Mouse (Mus musculus) limb, embryonic 15.5 days (tissue): ENCODE data around the gene Vangl2. TPM values are rescaled to one million over a fixed set of nuclear protein-coding genes. Genes with fewer than 3 reads are reported as not detected.

Source experiments
- polyA plus RNA-seq: library from polyadenylated mRNA; unstranded; fragments of >200 nt; fragmentation: Nextera tagmentation; extraction: Ambion mirVana; gene quantifications from 2 replicates; pipeline ENCODE4 v1.2.1, GENCODE M21; 2015

Vangl2 gene
- polyA plus RNA-seq, 1 experiment from 2014 or later: 14.3 TPM

Other genes with a start within 250 kb of the Vangl2 start
- 1.7 and 2.0 TPM in 2 replicates for gene Cd84, start 188.7 kb downstream of the Vangl2 start, polyA plus RNA-seq
- gene Gm10521, start 132.8 kb downstream of the Vangl2 start, polyA plus RNA-seq: not detected in 2 replicates
- gene Slamf6, start 110.9 kb downstream of the Vangl2 start, polyA plus RNA-seq: 0.27 TPM in 1 of 2 replicates, not detected in the other
- 0.05 TPM in 1 of 2 replicates, not detected in the other for gene Nhlh1, start 29.1 kb upstream of the Vangl2 start, polyA plus RNA-seq
- gene Copa, start 54.1 kb upstream of the Vangl2 start, polyA plus RNA-seq: 271 and 272 TPM in 2 replicates
- gene Ncstn, start 54.4 kb upstream of the Vangl2 start, polyA plus RNA-seq: 107 and 119 TPM in 2 replicates
- gene Pex19, start 98.3 kb upstream of the Vangl2 start, polyA plus RNA-seq: 118 and 137 TPM in 2 replicates
- 134 and 143 TPM in 2 replicates for gene Dcaf8, start 119.6 kb upstream of the Vangl2 start, polyA plus RNA-seq
- gene Pea15a, start 178.4 kb upstream of the Vangl2 start, polyA plus RNA-seq: 136 and 153 TPM in 2 replicates
- gene Casq1, start 191.4 kb upstream of the Vangl2 start, polyA plus RNA-seq: 18.0 and 55.9 TPM in 2 replicates
- gene Atp1a4, start 230.0 kb upstream of the Vangl2 start, polyA plus RNA-seq: not detected in 2 replicates
- gene Igsf8, start 233.2 kb upstream of the Vangl2 start, polyA plus RNA-seq: 51.4 and 62.7 TPM in 2 replicates